Mouse (Mus musculus) ES-E14 (cell line): ENCODE data around the gene Catip. TPM values are rescaled to one million over a fixed set of nuclear protein-coding genes. Genes with fewer than 3 reads are reported as not detected.

ENCODE experiments used
- DNase-seq: peaks from one replicate; pipeline ENCODE4 v3.0.0-alpha.2; 2013; ENCODE audit warnings: low read depth, low spot score
- H3K27ac ChIP-seq: 2 replicates; pipeline ENCODE4 v1.5.1; 2012; ENCODE audit warnings: low read depth, mild to moderate bottlenecking, low read length, moderate library complexity, mixed read lengths; ENCODE audit not compliant: poor library complexity, insufficient read depth, severe bottlenecking
- H3K36me3 ChIP-seq: 2 replicates; pipeline ENCODE4 v1.6.1; 2012; ENCODE audit warnings: mild to moderate bottlenecking, low read length, moderate library complexity, mixed read lengths; ENCODE audit not compliant: control insufficient read depth, poor library complexity, insufficient read depth, severe bottlenecking
- H3K4me1 ChIP-seq, 2 experiments: fragments of 150-350 bp in 1 of 2; sonication (generic) in 1 of 2; 2 replicates each; pipeline ENCODE4 v1.6.1; 2012; ENCODE audit warnings: low read length in 2 of 2, mild to moderate bottlenecking in 1 of 2, mixed read lengths in 1 of 2; ENCODE audit not compliant: control insufficient read depth in 2 of 2, insufficient read depth in 2 of 2, poor library complexity in 1 of 2
- H3K4me3 ChIP-seq, 2 experiments: fragments of 150-350 bp in 1 of 2; sonication (generic) in 1 of 2; 2 replicates each; pipeline ENCODE4 v1.5.1; 2012; ENCODE audit warnings: low read length in 2 of 2, low read depth in 1 of 2, mild to moderate bottlenecking in 1 of 2, mixed read lengths in 1 of 2; ENCODE audit not compliant: insufficient read depth in 1 of 2, poor library complexity in 1 of 2, severe bottlenecking in 1 of 2
- H3K9ac ChIP-seq: 2 replicates; pipeline ENCODE4 v1.6.1; 2012; ENCODE audit warnings: low read depth, mild to moderate bottlenecking, low read length, mixed read lengths; ENCODE audit not compliant: poor library complexity, insufficient read depth, severe bottlenecking
- H3K9me3 ChIP-seq: fragments of 150-350 bp; sonication (generic); 2 replicates; pipeline ENCODE4 v1.6.1; 2012; ENCODE audit warnings: low read depth, mild to moderate bottlenecking, low read length; ENCODE audit not compliant: control insufficient read depth, insufficient read depth
- CHD2 ChIP-seq: IDR thresholded peaks from 2 replicates; pipeline ENCODE4 v1.6.1; 2014; ENCODE audit warnings: mild to moderate bottlenecking, low read depth, low read length, inconsistent platforms
- HCFC1 ChIP-seq: IDR thresholded peaks from 2 replicates; pipeline ENCODE4 v1.6.1; 2012; ENCODE audit warnings: low read length, inconsistent platforms, borderline replicate concordance; ENCODE audit not compliant: insufficient read depth
- MAFK ChIP-seq: IDR thresholded peaks from 2 replicates; pipeline ENCODE4 v1.6.1; 2014; ENCODE audit warnings: mild to moderate bottlenecking, low read depth, low read length, inconsistent platforms; ENCODE audit not compliant: insufficient read depth
- ZC3H11A ChIP-seq: IDR thresholded peaks from 2 replicates; pipeline ENCODE4 v1.6.1; 2012; ENCODE audit warnings: low read depth, mild to moderate bottlenecking, inconsistent platforms, low read length, borderline replicate concordance
- ZNF384 ChIP-seq: IDR thresholded peaks from 2 replicates; pipeline ENCODE4 v1.6.1; 2012; ENCODE audit warnings: low read depth, low read length, inconsistent platforms
- in situ Hi-C, 2 experiments: fragments of 600-800 bp; cut with MboI; formaldehyde crosslinking; loops; one replicate each; pipeline ENCODE4 v1.15.1; 2025; ENCODE audit warnings: low sequenced_read_pairs in 2 of 2, inconsistent platforms in 1 of 2; ENCODE audit not compliant: unreplicated experiment in 2 of 2
- total RNA-seq: library from RNA; depleted of rRNA; stranded (reverse); fragments of 300-350 nt; gene quantifications from 2 replicates; pipeline ENCODE4 v1.2.3, GENCODE M21; 2012

Gene Catip
- total RNA-seq, 1 experiment: 7.3 TPM

DNA sequence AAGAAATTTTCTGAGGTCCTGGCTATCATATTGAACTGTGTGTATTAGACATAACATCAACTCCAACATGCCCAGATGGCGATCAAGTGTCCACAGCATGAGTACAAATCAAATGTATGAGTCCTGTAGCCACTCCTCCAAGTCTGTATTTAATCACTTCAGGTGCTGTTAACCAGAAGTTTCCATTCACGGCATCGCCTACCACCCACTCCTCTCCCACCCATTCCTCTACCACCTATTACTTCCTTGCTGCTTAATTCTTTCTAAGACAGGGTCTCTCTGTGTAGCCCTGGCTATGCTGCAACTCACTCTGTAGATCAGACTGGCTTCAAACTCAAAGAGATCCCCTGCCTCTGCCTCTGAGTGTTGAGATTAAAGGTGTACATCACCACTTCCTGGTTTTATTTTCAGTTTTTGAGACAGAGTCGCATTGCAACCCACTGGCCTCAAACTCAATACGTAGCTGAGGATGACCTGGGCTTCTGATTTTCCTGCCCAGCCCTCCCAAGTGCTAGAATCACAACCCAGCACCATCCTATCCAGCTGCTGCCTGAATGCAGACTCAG lies 1.9 kb upstream of the Catip start:
- H3K9ac ChIP-seq: no peak overlapping the region
- no peaks in the 10 kb centered on the region for H3K9me3 ChIP-seq
- H3K27ac ChIP-seq: no peak overlapping the region
- in situ Hi-C loops: loop anchor here in 1 of 2 experiments (10.0 kb wide), 1 partner anchor 155 kb away; no protein-coding TSS in a partner anchor
- peaks cover 0 to 5% of the 10 kb centered on the region in 2 experiments; a peak in 1 of 4 replicates for H3K4me1 ChIP-seq
- no peak overlapping the region for H3K4me3 ChIP-seq
- no peak for DNase-seq
- TF ChIP-seq HCFC1 (no peak), ZNF384 (no peak), MAFK (no peak), CHD2 (no peak), ZC3H11A (no peak)
- H3K36me3 ChIP-seq: no peaks in the 10 kb centered on the region

- Histone ChIP-seq H3K4me1 (peaks cover under 1 to 5% of the 10 kb centered on the region in 2 experiments; a peak in 1 of 4 replicates), H3K4me3 (no peak overlapping the region), H3K36me3 (no peaks in the 10 kb centered on the region), H3K27ac (no peak overlapping the region), H3K9me3 (no peaks in the 10 kb centered on the region), H3K9ac (no peak overlapping the region)
- TF ChIP-seq ZC3H11A (no peak), MAFK (no peak), HCFC1 (no peak), ZNF384 (no peak), CHD2 (no peak)
- DNase-seq: no peak
- in situ Hi-C loops: loop anchor here in 1 of 2 experiments (10.0 kb wide), 1 partner anchor 158 kb away; no protein-coding TSS in a partner anchor
These were observed 669 bp downstream of the Catip start for GRCm38 (mm10) chr1:74362325-74363229.

GRCm38 (mm10) chr1:74363437-74363836 lies 1.5 kb downstream of the Catip start:
- Histone ChIP-seq H3K9me3 (no peaks in the 10 kb centered on the region), H3K9ac (no peak overlapping the region), H3K4me3 (no peak overlapping the region), H3K27ac (no peak overlapping the region), H3K36me3 (no peaks in the 10 kb centered on the region), H3K4me1 (peaks cover 1 to 6% of the 10 kb centered on the region in 2 experiments; a peak in 1 of 4 replicates)
- in situ Hi-C loops: loop anchor here in 1 of 2 experiments (10.0 kb wide), 1 partner anchor 159 kb away; no protein-coding TSS in a partner anchor
- DNase-seq: no peak
- no peak for TF ChIP-seq MAFK
- no peak for TF ChIP-seq HCFC1
- no peak for TF ChIP-seq CHD2
- no peak for TF ChIP-seq ZNF384
- no peak for TF ChIP-seq ZC3H11A

DNA sequence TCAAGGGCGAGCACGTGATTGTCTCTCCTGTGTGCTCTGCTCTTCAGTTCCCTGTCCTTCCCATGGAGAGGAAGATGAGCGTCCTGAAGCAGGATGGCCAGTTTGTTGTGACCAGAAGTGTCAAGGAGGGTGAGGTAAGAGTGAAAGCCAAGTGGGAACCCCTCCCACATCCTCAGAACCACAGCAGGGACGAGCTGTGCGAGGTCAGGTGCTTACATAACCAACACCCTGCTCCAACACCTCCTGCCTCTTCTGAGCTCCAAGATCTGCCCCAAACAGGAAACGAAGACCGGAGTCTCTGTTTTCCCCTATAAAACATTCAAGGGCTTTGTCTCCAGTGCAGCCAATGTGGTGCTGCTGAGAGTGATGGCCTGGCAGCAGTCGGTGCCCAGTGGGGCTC lies 2.4 kb downstream of the Catip start:
- no peaks in the 10 kb centered on the region for H3K36me3 ChIP-seq
- no peak overlapping the region for H3K9ac ChIP-seq
- no peak overlapping the region for H3K4me3 ChIP-seq
- H3K9me3 ChIP-seq: no peaks in the 10 kb centered on the region
- in situ Hi-C loops: loop anchor here in 1 of 2 experiments (10.0 kb wide), 1 partner anchor 159 kb away; no protein-coding TSS in a partner anchor
- TF ChIP-seq MAFK: no peak
- no peak for TF ChIP-seq HCFC1
- peaks cover 3 to 6% of the 10 kb centered on the region in 2 experiments; a peak in 2 of 4 replicates for H3K4me1 ChIP-seq
- DNase-seq: no peak
- H3K27ac ChIP-seq: no peak overlapping the region
